Mouse (Mus musculus) cerebellum, postnatal 36 days (tissue): ENCODE data around the gene Rapgef2.

Experiments
- DNase-seq, 2 experiments: peaks; one replicate each; pipeline ENCODE4 v3.0.0; 2021 to 2022; ENCODE audit warnings: mixed read lengths in 2 of 2

Gene Rapgef2

DNA sequence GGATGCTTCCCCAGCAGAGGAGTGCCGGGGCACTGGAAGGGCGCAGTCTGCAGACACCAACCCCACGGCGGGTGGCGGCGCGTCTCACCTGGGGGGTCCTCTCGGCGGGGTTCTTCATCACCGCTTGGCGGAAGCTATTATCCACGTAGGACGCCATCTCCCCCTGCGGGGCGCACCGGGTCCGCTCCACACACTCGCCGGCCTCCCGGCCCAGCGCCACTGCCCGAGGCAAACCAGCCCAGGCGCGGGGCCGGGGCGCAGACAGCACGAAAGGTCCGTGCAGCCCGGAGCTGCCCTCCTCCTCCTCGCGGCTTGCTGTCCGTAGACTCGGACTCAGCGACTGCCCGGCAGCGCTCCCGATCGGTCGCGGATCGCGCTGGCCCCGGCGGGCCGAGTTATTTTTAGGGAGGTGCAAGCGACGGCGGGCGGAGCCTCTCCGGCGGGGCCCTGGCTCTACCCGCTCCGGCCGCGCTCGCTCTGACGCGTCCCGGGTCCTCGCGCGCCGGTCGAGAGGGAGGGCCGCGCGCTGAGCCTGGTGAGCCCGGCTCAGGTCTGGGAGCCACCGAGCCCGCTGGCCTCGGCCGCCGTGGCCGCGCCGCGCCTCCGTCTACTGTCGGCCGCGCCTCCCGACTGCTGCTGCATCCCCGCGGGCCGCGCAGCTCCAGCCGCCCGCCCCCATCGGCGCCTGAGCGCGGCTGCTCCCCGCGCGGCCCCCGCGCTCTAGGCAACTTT is at the start of gene Rapgef2:
Gene Rapgef2 (minus strand): TSS at position 142 of the 732 bp plus-strand sequence.
- DNase-seq, result peak; percentile 72 to 75

- DNase-seq, result no peak
Measured at GRCm38 (mm10) chr3:79333643-79334200, 47.4 kb upstream of the Rapgef2 start.

- no peak for DNase-seq
Measured at GRCm38 (mm10) chr3:79333051-79333450, 46.7 kb upstream of the Rapgef2 start.

GRCm38 (mm10) chr3:79329691-79330315 is 43.5 kb upstream of the Rapgef2 start:
- DNase-seq, result no peak

- no peak for DNase-seq
Measured at GRCm38 (mm10) chr3:79324697-79325526, 38.6 kb upstream of the Rapgef2 start.

DNA sequence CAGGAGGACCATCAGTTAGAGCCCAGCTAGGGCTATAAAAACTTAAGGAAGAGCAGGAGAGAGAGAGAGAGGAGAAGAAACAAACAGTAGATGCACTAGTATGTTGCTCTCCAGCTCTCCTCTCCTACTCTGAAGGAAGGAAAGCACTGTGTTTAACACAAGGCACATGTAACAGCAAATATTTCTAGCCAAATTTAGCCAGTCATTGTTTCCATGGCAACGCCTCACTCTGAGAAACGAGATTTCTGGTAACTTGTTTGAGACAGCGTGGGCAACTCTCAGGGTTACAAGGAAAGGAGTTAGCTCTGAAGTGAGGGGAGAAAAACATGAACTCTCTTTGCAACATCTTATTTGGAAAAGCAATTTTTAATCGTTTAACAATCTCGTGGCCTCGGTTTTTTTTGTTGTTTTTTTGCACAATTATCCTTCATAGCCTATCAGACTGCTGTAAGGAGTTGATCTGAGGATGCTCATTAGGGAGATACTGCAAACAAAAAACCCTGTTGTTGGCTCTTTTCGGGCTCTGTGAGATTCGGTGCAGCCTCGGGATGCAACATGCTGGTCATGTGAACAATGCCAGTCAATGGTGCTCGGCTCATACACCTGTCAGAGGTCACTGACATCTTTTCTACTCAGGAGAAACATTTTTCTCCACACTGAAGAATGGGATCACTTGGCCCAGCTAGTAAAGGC is 27.8 kb upstream of the Rapgef2 start:
- DNase-seq, result no peak

- no peak for DNase-seq
Measured at GRCm38 (mm10) chr3:79311895-79312294, 25.6 kb upstream of the Rapgef2 start.

- DNase-seq, result no peak
Measured at GRCm38 (mm10) chr3:79310184-79310583, 23.9 kb upstream of the Rapgef2 start.

- DNase-seq, result no peak
Measured at GRCm38 (mm10) chr3:79308605-79309004, 22.3 kb upstream of the Rapgef2 start.

- DNase-seq, result no peak
Measured at GRCm38 (mm10) chr3:79299401-79299800, 13.1 kb upstream of the Rapgef2 start.

DNA sequence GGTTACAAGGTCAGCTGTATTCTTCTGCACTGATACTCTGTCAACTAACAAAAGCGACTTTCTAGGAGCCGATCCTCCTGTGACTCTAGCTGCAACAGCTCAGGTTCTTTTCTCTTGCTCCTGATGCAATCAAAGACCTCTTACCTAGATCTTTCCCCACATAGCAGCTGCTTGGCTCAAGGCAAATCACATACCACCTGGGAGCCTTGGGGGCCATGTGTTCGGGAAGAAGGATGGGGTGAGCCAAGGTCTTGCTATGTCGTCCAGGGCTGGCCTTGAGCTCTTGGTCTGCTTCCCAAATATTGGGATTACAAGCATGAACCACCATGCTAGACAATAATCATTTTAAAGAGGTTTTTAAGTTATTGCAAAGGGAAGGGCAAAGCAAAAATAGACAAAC is 11.0 kb upstream of the Rapgef2 start:
- DNase-seq, result no peak

DNA sequence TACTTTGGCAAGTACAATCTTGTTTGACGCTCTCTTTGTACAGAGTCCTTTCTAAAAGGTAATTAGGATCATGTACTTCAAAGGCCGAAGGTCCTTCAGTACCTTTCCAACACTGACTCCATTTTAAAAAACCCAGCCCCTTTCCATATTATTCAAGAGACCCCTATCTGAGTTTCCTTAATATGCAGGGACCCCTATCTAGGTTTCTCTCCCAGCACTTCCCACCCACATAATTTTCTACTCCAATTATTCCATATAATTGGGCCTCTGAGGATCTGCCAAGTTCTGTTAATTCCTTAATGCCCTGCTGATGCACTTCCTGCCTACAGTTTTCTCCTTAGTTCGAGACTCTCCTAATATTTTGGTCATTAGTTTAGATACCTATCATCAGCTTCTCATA is 10.3 kb upstream of the Rapgef2 start:
- no peak for DNase-seq

GRCm38 (mm10) chr3:79296049-79296448 is 9.7 kb upstream of the Rapgef2 start:
- DNase-seq, result no peak

GRCm38 (mm10) chr3:79294701-79295100 is 8.4 kb upstream of the Rapgef2 start:
- DNase-seq, result no peak

DNA sequence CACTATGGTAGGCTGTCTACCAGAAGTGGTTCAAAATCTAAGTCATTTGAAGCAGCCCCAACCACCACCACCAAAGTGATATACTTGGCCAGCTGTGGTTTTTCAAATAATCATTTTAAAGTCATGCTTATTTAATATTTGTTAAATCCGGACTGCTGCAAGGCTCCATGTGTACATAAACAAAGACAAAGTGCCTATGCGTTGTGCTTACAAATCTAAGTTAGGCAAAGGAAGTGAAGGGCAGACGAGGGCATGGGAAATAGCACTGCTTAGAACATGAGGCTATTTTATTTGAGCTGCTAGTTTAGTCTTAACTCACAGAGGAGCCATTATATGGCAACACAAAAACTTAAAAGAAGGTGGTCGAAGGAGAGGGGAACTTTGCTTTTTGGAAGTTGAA is 6.7 kb upstream of the Rapgef2 start:
- DNase-seq, result no peak

GRCm38 (mm10) chr3:79289050-79289449 is 2.7 kb upstream of the Rapgef2 start:
- DNase-seq, result no peak

GRCm38 (mm10) chr3:79287699-79288458 is 1.6 kb upstream of the Rapgef2 start:
- DNase-seq, result peak in 1 of 2 experiments; percentile 12

DNA sequence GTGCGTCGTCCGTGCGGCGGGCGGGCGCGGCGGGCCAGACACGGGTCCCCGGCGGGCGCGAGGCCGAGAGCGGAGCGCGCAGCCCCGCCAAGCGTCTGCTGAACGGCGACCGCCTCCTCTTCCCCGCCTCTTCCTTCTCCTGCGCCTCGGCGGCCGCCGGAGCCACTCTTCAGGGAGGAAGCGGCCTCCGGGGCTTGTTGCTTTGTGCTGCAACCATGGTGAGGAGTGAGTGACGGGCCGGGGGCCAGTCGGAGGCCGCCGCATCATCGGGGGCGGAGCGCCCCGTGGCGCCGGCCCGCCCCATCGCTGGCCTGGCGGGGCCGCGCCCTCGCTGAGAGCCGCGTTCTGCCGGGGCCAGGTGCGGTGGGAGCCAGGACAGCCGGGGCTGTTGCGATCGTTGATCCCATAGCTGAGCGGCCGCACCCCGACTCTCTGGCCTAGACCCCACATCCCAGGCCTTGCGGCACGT is 825 bp upstream of the Rapgef2 start:
- DNase-seq, result peak; percentile 95

DNA sequence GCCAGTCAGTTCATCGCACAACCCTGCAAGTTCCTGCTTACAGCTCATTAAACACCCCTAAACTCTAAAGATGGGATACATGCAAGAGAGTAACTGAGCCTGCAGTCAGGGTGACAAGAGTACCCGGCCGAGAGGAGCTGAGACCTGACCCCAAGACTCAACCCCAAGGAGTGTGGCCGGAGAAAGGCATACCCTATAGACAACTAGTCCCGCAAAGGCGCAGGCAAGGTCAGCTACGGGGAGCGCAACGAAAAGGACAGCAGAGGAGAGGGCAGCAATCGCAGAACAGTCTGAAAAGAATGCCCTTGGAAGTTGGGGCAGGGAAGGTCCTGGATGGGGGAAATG is 314 bp downstream of the Rapgef2 start:
- peak in 1 of 2 experiments; percentile 47 for DNase-seq

DNA sequence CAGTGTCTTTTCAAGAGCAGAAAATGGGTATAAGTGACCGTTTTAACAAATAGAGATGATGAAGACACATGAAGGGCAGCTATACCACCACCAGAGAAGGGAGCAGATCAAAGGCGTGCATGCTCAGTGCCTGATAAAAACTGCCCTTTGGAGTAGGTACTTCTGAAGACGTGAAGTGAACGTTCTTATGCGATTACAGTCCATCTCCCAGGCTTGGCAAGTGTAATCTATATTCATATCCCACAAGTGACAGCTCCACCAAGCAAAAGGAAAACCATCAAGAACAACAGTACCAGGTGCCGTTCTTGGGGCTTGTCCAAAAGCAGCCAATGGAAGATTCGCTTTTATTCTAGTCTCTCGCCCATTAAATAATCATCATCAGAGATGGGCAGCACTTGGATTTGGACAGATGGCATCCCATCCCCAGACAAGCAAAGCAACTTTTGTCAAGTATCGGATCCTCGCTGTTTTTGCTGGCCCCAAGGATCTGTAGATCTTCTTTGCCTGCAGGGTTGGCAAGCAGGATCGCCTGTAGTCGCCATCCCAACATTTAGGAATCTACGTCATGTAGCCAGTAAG is 1.1 kb downstream of the Rapgef2 start:
- peak; percentile 53 to 71 for DNase-seq

DNA sequence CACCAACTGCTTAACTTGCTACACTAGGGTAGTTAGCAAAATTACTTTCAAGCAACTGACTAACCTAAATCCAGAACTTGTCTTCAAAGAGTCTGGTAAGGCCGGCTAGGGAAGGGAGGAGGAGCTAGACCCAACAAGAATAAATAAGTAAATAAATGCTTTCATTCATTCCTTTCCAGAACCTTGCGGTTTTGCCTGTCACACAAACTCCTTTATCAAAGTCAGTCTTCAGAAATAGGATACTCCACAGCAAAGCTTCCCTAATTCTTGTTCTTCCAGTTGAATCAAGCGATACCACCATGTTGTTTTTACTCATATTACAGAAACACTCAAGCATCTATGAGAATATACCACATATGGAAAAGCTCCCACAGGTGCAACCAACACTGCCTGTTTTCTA is 2.3 kb downstream of the Rapgef2 start:
- no peak for DNase-seq
